Mouse (Mus musculus): ENCODE results near the gene Rerg.

The Rerg gene

DNA sequence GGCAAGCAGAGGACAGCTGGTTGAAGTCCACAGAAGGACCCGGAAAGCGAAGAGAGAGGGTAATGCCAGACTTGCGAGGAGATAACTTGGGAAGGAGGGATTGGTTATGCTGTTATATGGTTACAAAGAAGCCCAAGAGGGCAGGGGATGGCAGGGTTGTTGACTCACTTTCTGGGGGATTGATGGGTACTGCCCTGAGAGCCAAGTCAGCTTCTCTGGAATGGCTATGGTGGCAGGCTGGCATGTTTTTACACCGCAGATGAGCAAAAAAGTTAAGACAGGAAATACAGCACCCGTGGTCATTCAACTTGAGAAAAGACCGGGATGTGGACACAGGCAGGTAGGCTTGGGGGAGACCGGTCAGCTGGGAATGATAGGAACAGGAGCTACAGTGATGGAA is 7.8 kb downstream of the Rerg start:
- no peak for DNase-seq (ENCODE audit: low spot score)

DNA sequence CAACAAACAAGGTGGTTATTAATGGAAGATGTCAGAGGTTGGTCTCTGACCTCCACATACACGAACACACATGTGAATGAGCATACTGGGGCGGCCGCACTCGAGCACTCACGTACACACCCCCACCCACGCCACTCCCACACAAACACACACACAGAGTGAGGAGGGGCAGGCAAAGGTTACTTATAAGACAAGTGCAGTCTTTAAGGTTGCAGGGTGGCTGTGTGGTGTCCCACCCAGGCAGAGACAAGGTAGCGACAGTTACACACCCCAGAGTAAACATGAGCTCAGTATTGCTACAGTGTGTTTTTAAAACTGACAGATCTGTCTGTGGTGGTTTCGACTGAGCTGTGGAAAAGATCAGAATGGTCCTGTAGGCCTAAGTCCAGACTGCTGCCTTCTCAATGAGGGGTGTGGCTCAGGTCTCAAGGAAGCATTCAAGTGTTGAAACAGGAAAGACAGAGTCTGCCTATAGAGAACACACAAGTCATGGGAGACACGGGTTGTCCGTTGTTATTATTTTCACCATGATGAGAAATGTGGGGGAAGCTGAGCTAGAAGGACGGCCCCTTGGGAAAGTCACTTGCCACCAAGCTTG is 8.7 kb downstream of the Rerg start:
- no peak for DNase-seq (ENCODE audit: low spot score)

DNA sequence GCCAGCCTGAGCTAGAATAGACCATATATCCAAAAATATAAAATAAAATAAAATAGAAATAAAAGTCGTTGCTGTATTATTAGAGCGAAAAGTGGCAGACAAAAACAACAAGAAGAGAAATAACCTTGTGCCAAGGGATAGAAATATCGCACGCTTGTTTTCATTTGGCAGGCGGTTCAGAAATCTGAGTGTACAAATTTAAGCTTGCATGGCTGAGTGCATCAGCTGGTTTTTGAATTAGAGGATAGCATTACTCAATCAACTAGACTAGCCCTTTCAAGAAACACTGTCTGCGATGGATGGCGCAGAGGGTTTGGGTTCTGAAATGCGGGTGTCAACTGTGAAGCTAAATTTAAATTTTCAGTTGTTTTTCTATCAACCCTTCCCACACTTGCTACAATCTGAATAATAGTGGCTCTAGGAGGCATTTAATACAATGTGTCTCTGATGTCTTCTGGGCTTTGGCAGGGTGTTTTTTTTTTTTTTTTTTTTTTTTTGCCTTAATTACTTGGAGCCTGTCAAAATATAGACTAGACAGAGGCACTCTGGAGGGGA is 10.8 kb downstream of the Rerg start:
- DNase-seq (ENCODE audit: low spot score): no peak

DNA sequence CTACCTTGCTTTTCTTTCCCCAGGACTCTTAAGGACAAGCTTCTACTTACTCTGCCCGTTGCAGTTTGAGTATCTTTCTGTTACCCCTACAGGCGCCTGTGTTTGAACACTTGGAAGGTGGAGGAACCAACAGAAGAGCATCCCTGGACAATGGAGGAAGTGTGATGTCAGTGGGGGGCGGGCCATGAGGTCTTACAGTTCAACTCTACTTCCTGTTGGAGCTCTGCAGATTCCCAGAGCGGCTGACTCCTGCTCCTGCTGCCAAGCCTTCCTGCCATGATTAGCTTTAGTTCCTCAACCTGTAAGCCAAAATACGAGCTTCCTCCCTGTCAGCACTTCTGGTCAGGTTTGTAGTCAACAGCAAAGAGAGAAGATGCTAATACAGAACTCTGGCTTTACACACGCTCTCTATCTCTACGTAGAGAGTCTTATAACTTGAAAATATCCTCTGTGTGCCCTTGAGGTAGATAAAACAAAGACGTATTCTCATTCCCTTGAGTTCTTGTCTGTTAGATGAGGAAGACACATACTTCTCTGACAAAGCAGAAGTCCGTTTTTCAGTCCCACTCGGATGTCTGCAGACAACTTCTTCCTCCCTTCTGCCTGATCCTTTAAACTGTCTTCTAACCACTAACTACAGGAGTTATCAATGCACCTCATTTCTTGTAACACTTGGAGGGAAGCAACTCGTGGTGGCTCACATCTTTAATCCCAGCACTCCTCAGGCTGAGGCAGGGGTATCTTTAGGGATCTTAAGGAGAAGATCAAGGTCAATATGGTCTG is 13.7 kb downstream of the Rerg start:
- DNase-seq (ENCODE audit: low spot score): no peak

DNA sequence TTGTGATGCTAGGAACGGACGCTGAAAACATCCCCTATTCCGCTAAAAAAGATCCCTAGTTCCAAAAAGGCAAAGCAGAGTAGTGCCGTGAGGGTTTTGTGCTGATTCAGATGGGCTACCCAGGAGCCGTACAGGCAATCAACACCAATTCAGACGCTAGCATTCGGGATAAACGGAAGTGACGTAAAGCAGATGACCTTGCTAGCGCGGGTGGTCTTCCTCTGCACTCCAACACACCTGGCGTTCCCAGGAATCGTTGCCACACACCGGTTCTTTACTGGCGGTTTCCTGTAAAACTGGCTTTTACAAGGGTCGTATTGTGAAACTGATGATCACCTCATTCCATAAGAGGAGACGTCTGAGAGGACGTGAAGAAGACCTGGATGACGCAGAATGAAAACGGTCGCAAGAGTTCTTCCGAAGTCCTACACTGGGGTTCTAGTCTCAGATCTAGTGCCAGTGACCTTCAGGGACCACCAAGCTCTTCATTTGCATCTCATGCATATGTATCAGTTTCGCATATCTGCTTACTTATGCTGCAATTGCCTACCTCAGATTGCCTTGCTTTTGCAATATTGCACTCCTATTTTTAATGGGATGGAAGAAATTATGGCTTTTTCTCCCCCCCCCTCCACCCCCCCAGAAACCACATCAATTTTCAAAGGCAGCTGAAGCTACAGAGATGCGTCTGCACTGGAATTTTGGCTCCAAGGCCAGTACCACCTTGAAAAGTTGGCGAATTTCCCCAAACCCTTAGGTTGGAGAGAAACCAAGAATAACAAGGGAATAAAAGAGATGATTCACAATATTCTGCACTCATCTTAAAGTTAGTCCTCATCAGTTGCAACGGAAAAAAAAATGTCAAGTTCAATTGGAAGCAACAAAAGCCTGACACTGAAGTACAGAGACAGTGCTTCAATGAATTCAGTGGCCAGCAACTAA is 14.8 kb downstream of the Rerg start:
- no peak for DNase-seq (ENCODE audit: low spot score)

DNA sequence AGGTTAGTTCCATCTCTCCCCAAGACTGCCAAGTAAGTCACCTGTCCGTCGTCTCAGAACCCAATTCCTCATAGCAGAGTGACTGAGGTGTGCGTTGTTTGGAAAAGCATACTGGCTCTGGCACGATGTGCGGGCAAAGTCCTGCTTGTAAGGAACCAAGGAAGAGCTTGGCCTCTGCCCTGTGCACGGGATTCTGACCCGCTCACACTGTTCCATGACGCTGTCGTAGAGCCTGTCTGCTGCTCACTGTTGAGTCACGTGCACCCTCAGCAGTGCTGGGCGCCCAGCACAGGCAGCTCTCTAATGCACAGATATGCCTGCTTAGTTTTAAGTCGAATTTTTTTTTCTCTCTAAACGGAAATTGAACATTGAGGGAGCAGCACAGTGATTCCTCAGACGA is 17.3 kb downstream of the Rerg start:
- DNase-seq (ENCODE audit: low spot score): no peak

DNA sequence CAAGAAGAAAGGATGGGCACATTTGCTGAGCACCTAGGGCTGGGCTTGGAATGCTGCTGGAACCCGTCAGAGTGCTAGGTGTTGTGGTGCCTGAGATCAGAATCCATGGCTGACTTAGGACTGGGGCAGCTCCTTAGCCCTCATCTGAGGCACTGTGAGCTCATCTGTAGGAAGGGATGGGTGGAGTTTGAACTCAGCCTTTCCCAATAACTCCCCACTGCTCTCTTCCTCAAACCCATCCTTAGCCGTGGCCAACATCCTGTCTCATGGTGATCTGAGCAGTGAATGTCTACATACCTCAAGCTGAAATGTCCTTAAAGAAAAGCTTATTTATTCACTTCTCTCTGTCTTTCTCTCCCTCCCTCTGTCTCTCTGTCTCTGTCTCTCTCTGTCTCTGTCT is 19.3 kb downstream of the Rerg start:
- no peak for DNase-seq (ENCODE audit: low spot score)

DNA sequence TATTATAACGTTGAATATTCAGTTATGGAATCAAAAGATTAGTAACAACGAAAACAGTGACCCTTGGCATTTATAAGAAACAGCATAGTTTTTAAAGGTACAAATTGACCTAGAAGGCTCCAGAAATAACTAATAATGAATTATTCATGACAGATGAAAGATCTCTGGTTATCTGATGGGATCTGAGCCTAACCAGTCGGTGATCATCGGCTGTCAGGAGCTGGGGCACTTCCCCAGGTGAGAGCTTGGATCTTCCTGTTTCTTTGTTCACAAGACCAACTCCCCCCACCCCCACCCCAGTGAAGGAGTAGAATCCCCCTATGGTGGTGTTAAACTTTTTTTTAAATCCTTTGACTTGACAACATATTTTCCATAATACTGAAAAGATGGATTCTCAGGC is 20.5 kb downstream of the Rerg start:
- DNase-seq (ENCODE audit: low spot score): no peak

DNA sequence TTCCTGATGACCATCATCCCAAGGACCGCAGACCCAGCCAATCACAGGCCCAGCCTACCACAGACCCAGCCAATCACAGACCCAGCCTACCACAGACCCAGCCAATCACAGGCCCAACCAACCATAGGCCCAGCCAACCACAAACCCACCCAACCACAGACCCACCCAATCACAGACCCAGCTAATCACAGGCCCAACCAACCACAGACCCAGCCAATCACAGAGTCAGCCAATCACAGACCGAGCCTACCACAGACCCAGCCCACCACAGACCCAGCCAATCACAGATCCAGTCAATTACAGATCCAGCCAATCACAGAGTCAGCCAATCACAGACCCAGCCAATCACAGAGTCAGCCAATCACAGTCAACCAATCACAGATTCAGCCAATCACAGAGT is 23.4 kb downstream of the Rerg start:
- no peak for DNase-seq (ENCODE audit: low spot score)

DNA sequence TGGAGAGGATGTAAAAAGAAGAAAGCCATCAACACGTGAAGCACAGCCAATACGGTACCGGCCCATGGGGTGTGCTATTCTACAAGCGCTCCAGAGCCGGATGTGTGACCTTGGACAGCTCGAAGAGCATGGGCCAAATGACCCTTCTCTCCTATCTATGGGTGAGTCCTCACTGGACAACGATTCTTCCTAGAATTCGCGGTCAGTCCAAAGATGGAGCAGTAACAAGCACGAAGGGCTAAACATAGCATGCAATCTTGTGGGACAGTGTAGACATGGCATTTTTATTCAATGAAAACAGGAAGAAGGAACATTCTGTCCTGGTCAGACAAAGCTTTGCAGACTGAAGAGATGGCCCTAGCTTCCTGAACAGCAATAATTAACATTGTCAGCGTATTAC is 24.7 kb downstream of the Rerg start:
- DNase-seq (ENCODE audit: low spot score): no peak

DNA sequence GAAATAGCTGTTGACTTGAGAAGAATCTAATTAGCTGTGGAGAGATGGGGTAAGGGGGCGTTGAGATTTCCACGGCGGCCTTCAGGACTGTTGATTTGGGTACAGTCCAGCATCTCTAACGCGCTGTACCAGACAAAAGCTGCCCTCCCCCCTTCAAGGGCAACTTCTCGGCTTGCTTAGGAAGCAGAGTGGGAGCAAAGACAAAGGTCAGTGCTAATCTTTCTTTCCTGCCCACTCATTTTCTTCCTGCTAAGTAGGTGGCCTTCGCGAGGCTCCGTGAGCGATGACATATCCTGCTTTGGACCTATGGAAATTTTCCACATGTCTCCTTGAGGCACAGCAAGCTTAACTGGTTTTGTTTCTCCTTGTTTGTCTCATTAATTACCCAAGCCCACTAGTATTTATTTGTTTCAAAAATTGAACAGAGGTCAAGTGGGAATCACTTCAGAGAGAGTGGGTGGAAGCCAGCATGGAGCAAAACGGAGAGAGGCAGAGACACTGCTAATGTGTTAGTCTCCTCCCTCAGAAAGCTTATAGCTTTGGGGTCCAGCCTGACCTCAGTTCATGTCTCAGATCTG is 25.2 kb downstream of the Rerg start:
- DNase-seq (ENCODE audit: low spot score): peak; percentile 71

DNA sequence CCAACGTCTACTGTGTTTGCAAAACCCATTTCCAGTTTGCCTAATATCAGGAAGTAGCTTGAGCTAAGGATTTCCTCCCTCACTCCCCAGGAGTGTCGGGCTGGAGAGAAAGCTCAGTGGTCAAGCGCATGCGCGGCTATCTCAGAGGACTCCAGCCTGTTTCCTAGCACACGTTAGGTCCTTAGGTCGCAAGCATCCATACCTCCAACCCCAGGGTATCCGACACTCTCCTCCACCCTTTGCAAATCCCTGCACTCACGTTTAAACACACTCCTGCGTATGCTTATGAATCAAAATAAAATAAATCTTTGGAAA is 25.8 kb downstream of the Rerg start:
- DNase-seq (ENCODE audit: low spot score): no peak

DNA sequence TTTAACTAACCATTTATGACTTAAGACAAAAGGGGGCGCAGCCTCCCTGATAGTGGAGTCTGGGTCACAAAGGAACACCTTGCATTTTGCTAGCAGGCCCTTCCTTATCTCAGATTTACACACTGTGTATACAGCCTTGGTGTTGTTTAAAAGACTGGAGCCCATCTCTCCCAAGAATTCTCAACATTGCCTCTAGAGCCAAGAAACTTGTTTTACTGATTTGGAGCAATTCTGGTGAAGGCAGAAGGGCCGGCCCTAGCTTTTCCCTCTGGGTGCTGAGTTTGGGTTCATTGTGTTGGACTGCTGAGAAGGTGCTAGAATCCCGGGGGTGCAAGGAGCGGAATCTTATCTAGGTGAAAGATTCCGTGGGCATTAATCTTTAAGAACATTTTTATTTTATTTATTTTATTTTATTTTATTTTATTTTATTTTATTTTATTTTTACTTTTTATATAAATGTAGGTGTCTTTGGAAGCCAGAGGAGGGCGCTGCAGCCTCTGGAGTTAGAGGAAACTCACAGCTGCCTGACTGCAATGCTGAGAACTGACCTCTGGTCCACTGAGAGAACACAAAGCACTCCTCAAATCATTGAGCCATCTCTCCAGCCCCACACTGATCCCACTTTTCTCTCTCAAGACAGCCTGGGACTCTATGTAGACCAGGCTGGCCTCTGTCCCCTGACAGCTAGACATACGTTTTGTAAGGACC is 26.3 kb downstream of the Rerg start:
- peak; percentile 75 for DNase-seq (ENCODE audit: low spot score)

DNA sequence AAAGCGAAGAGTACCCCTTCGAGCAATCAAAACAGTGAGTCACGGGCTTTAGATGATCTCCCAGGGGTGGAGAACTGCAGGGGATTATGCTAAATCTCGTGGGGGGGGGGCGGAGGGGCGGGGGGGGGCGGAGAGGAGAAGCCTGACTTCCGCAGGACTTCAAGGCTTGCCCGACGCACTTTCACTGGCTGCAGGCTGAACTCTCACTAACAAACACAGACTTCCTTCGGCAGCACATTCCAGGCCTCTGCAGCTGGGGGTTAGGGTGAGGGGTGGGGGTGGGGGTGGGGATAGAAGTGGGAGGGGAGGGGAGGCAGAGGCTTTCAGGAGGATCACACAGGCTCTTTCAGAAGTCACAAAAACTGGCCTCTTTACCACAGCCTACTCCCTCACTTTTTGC is 27.5 kb downstream of the Rerg start:
- DNase-seq (ENCODE audit: low spot score): no peak

DNA sequence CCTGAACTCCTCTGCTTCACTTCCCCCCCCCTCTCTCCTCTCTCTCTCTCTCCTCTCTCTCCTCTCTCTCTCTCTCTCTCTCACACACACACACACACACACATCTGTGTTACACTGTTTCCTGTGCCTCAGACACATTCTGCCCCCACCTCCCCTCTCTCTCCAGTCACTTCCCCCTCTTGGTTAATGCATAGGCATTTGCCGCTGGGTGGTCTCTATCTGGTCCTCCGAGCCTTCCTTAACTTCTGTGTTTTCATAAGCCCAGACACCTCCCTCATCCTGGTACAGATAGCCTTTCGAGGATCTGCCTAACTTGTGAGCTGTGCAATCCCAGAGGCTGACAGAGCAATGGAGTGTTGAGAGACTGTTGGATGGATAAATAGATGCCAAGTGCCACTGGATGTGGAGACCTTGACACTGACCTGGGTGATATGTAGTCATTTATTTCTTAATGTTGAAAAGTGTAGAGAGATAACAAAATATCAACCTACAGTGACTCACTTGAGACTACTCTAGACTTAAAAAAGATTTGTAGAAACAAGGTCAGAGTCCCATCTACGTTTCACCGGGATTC is 29.0 kb downstream of the Rerg start:
- DNase-seq (ENCODE audit: low spot score): no peak

DNA sequence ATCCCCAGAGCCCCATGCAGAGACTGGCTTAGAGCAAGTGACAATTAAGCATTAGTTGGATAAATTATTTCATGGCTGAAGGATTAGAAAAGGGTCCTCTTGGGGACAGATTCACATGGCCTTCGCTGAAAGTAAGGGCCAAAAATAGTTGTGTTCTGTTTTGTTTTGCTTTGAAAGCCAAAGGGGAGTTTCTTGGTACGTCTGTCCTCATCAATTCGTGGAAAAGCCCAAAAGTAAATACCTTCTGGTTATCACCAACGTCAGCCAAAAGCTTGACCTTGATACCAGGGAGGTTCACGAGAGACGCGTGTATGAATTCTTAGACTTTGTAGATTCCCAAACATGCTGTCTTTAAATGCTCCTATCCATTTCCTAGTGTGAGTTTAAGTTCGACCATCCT is 31.5 kb downstream of the Rerg start:
- DNase-seq (ENCODE audit: low spot score): no peak

DNA sequence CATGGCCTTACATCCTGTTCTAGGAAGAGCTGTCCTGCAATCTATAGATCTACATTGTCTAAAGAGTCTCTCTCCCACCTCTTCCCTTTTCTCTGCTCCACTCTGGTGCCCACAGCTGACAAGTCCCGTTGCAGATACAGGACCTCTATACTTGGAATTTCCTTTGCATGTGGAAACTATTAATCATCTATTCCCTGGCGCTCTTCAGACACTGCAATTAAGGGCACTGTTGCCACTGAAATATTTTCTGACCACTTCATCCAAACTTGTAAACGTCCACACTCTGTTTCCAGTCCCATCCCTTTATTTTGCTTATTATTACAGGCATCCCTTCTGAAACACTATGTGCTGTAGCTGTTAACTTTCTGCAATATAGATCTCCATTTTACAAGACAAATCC is 31.9 kb downstream of the Rerg start:
- DNase-seq (ENCODE audit: low spot score): no peak

DNA sequence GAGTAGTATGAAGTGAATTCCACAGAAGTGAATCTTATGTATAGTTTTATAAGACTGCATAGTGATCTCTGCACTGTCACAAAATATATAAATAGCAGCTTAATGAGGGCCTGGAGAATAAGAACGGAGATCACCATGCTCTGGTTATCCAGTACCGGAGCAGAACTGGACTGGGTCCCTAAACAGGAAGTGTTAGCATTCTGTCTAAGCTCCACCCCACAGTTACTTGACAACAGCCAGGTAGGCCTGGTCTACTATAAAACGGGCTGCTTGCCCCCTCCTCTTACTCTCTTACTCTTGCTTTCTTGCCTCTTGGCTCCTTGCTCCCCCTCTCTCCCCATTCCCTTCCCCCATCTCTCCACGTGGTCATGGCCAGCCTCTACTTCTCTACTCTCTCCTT is 33.9 kb downstream of the Rerg start:
- no peak for DNase-seq (ENCODE audit: low spot score)

DNA sequence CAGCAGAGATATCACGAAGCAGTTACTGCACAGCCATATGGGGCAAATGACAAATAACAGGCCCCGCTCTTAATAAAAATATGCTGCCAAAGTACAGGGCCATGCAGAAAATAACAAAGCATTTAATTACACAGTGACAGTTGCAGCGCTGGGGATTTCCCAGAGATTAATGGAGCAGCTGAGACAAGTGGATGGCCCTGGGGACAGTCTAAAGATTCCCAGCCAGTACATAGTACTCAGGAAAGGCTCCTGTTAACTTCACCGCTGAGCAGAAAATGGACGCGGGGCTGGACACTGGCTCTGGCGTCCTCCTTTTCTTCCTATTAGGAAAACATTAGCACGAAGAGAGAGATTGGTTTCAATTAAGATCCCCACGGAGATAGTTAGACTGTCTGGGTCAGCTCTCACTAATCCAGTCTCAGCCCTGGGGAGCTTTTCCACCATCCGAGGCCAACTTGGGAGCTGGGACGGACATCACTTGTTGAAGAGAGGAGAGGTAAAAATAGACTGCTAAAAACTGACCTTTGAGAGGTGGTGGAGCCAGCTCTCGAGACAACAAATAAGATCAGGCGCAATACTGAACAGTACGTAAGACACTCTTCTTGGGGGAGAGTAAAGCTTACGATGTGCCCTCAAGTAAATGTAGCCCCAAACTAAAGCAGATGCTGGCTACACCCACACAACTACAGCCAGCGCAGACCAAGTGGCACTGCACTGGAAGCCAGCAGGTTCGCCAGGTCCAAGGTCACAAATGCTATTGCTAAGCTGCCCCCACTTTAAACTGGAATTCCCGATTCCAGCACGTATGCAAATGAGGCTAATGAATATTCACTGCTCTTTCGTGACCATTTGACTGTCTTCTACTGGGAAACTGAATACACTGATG is 34.5 kb downstream of the Rerg start:
- DNase-seq (ENCODE audit: low spot score): no peak

DNA sequence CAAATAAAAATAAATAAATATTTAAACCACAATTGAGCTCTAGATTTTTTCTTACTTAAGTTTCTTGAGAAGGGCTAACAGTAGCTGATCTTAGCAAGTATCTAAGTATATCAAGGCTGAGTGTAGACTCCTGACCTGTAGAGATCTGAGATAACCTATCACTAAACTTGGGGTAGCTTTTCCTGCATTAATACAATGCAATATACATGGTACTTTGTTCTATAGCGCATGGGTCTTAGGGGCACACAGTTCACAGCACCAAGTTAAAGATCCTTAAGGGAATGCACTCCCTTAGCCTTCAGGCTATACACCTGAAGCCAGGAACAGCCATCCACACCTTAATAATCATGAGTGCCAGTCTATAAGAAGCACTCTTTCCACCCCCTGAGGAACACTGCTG is 38.5 kb downstream of the Rerg start:
- DNase-seq (ENCODE audit: low spot score): no peak
